Mouse (Mus musculus): ENCODE measurements around the gene Arhgap31. TPM values are rescaled to one million over a fixed set of nuclear protein-coding genes. Genes with fewer than 3 reads are reported as not detected.

The Arhgap31 gene
- total RNA-seq (2023) = 10 to 100 TPM; 12.0 to 14.8 TPM

GRCm38 (mm10) chr16:38712581-38713403 is at the start of gene Arhgap31:
Gene Arhgap31, minus strand, starts transcription at chr16:38713274.

GRCm38 (mm10) chr16:38742113-38742658 is 29.1 kb upstream of the Arhgap31 start, which contains the start of gene B4galt4:
Gene B4galt4, plus strand, starts transcription at chr16:38742264.

DNA sequence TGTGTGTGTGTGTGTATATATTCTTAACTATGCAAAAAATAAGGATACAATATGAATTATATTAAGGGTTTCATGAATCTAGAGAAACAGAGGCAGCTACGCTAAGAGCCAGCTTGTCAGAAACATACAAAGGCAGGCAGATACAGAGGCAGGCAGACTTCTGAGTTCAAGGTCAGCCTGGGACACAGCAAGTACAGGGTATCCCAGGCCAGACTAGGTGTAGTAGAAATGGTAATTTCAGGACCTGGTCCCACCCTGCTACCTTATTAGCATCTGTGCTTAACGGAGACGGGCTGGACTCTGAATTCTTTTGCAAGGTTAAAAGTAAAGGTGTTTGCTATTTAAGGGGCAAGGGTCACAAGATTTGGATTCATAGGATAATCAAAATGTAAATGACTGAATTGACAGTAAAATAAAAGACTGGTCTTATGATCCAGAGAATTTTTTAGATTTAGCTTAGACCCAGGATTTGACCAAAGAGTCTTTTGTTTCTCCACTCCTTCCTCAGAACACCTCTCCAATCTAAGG is 154.8 kb downstream of the Arhgap31 start, which contains the start of gene Tmem39a:
Gene Tmem39a (plus strand): TSS at position 478 of the 528 bp plus-strand sequence.

DNA sequence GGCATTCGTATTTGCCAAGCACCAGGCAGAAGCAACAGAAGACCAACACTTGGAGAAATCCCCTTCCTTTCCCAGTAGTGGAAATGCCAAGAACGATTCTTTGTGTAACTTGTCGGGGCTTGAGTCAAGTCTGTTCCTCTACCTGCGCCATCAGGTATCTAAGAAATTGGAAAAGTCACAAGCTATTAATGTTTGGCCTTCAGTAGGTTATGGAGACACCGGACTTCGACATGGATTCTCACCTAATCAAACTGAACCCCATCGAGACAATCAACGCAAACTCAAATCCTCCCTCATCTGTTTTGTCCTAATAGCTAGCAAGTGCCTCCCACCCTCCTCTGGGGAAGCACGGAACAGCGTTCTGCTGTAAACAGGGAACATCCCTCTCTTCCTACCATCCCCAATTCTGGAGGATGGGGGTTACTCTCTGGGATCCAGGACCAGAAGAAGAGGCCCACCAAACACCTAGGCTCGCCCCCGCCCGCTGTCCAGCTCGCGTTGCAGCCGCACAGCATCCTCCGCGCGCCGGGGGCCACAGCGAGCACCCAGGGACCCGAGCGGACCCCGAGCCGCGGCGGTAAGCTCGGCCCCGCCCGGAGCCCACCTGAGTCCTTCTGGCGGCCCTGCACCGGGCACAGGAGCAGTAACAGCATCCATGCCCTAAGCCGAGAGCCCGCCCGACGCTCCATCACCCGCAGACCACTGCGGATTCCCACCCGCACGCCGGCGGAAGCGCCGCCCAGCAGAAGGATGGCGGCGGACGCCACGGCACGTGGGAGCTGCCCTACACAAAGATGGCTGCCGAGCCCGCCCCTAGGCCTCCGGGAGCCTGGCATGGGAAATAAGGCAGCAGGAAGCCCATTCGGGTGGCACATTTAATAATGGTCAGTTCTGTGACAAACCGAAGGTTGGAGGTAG is 163.3 kb downstream of the Arhgap31 start, which contains the start of gene Poglut1:
Gene Poglut1 (minus strand): TSS at position 780 of the 918 bp plus-strand sequence.

Other genes with a start within 250 kb of the Arhgap31 start
- 10 to 100 TPM; 19.0 to 24.8 TPM for gene Timmdc1, start 190.6 kb downstream of the Arhgap31 start, total RNA-seq (2023)
- 10 to 100 TPM; 25.9 to 28.9 TPM for gene Poglut1, start 163.0 kb downstream of the Arhgap31 start, total RNA-seq (2023)
- 10 to 100 TPM; 41.2 to 45.7 TPM for gene Tmem39a, start 154.6 kb downstream of the Arhgap31 start, total RNA-seq (2023)
- gene B4galt4, start 29.0 kb upstream of the Arhgap31 start, total RNA-seq (2023) = under 1 TPM; 0.53 to 0.87 TPM
- not detected for gene Upk1b, start 87.1 kb upstream of the Arhgap31 start, total RNA-seq (2023)
- not detected for gene 4930435E12Rik, start 115.5 kb upstream of the Arhgap31 start, total RNA-seq (2023)
- not detected for gene Igsf11, start 179.4 kb upstream of the Arhgap31 start, total RNA-seq (2023)